Mouse (Mus musculus): ENCODE measurements at regions not wholly inside any gene's neighbourhood (a gene's known extent, or its start where the extent isn't known, plus 50 kb on each side); places are given as distances from the start of the nearest gene placed in this dataset.

DNA sequence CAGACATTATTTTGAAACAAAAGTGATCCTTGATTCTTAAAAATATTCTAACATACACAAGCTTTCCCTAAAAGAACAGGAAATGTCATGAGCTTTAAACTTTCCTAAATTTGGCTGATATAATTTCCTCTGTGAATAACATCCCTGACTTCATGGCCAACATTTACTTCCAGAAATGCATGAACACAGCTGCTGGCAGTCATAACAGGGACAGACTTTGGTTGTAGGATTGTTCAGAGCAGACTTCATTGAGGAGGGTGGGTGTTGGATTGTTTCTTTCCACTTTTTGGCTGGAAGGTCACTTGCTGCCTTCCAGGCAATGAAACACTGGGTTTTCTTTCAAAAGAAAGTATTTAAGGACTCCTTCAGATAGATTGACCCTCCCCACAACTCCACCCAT is 983.6 kb downstream of the Gsdmc2 start:
- no peak overlapping the region for H3K27ac ChIP-seq (ENCODE audit: control insufficient read depth, insufficient read depth, low read length)
- H3K4me1 ChIP-seq (replicated peaks; ENCODE audit: control insufficient read depth, insufficient read depth, low read length) = no peaks in the 10 kb centered on the region
- DNase-seq = no peak

GRCm38 (mm10) chr15:62849326-62849725 is 995.7 kb downstream of the Gsdmc2 start:
- Histone ChIP-seq H3K4me3 (ENCODE audit: control insufficient read depth, insufficient read depth, low read length) (no peak overlapping the region), H3K27me3 (ENCODE audit: control insufficient read depth, insufficient read depth, low read length) (no peaks in the 10 kb centered on the region), H3K27ac (ENCODE audit: control insufficient read depth, insufficient read depth, low read length) (no peak overlapping the region), H3K4me1 (replicated peaks; ENCODE audit: control insufficient read depth, insufficient read depth, low read length) (no peaks in the 10 kb centered on the region), H3K36me3 (ENCODE audit: control insufficient read depth, insufficient read depth, low read length) (no peaks in the 10 kb centered on the region)
- TF ChIP-seq POLR2A (IDR thresholded peaks at IDR 0.05; ENCODE audit: control insufficient read depth, extremely low read depth, insufficient read depth, low read length, poor library complexity) = no peak
- no peak for DNase-seq

More for the DNA sequence above, 983.6 kb downstream of the Gsdmc2 start:
- Histone ChIP-seq H3K36me3 (ENCODE audit: control insufficient read depth, insufficient read depth, low read length) (no peaks in the 10 kb centered on the region), H3K27me3 (ENCODE audit: control insufficient read depth, insufficient read depth, low read length) (no peaks in the 10 kb centered on the region), H3K4me3 (ENCODE audit: control insufficient read depth, insufficient read depth, low read length) (no peak overlapping the region)
- no peak for TF ChIP-seq CTCF (IDR thresholded peaks at IDR 0.05; ENCODE audit: borderline replicate concordance, control insufficient read depth, extremely low read depth, insufficient read depth, low read length, poor library complexity)
- TF ChIP-seq POLR2A (IDR thresholded peaks at IDR 0.05; ENCODE audit: control insufficient read depth, extremely low read depth, insufficient read depth, low read length, poor library complexity) = no peak

DNA sequence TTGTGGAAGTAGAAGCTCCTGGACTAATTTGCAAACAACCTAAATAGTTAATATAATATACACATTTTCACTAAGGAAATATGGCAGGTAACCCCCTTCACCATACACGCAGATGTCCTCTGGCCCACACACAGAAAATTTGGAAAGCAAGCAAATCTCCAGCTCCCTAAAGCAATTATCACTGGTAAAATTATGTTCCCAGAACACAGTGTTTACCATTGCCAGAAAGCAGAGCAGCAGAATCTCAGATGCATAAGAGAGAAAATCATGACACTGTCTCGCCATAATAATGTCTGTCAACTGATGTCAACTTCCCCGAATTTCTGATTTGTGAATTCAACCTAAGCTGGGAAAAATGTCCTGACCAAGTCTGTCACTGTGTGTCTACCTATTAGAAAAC is 999.1 kb downstream of the Gsdmc2 start:
- 92% methylated on average over 3 of the region's 3 CpGs for WGBS
- no peaks in the 10 kb centered on the region for H3K36me3 ChIP-seq (ENCODE audit: control insufficient read depth, insufficient read depth, low read length)
- TF ChIP-seq POLR2A (IDR thresholded peaks at IDR 0.05; ENCODE audit: control insufficient read depth, extremely low read depth, insufficient read depth, low read length, poor library complexity) (no peak), CTCF (IDR thresholded peaks at IDR 0.05; ENCODE audit: borderline replicate concordance, control insufficient read depth, extremely low read depth, insufficient read depth, low read length, poor library complexity) (no peak)
- no peak overlapping the region for H3K27ac ChIP-seq (ENCODE audit: control insufficient read depth, insufficient read depth, low read length)
- DNase-seq = no peak
- H3K27me3 ChIP-seq (ENCODE audit: control insufficient read depth, insufficient read depth, low read length) = no peaks in the 10 kb centered on the region
- H3K4me1 ChIP-seq (replicated peaks; ENCODE audit: control insufficient read depth, insufficient read depth, low read length) = no peaks in the 10 kb centered on the region
- H3K4me3 ChIP-seq (ENCODE audit: control insufficient read depth, insufficient read depth, low read length) = no peak overlapping the region

DNA sequence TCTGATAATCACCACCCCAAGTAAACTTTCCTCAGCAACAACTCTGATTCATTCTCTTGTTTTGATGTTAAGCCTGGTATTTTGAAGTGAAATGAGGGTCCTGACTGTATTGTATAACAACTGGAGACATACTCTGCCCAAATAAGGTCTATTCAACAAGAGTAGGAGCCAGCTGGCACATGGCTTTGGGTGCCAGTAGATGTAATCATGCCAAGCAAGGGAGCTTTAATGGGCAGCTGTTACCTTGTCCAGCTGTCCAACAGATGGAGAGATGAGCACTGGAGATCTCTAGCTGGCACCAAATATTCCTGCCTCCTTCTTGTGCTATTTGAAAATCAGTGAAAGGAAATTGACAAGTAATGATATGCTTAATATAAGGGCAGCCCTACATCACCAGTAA is 1019.4 kb downstream of the Gsdmc2 start:
- H3K4me3 ChIP-seq (ENCODE audit: control insufficient read depth, insufficient read depth, low read length) = no peak overlapping the region
- no peaks in the 10 kb centered on the region for H3K27me3 ChIP-seq (ENCODE audit: control insufficient read depth, insufficient read depth, low read length)
- H3K27ac ChIP-seq (ENCODE audit: control insufficient read depth, insufficient read depth, low read length) = no peak overlapping the region
- H3K36me3 ChIP-seq (ENCODE audit: control insufficient read depth, insufficient read depth, low read length) = no peaks in the 10 kb centered on the region
- no peak for DNase-seq
- TF ChIP-seq POLR2A (IDR thresholded peaks at IDR 0.05; ENCODE audit: control insufficient read depth, extremely low read depth, insufficient read depth, low read length, poor library complexity) (no peak), CTCF (IDR thresholded peaks at IDR 0.05; ENCODE audit: borderline replicate concordance, control insufficient read depth, extremely low read depth, insufficient read depth, low read length, poor library complexity) (no peak)
- no peaks in the 10 kb centered on the region for H3K4me1 ChIP-seq (replicated peaks; ENCODE audit: control insufficient read depth, insufficient read depth, low read length)

GRCm38 (mm10) chr15:62823861-62824518 is 1021.0 kb downstream of the Gsdmc2 start:
- DNase-seq = no peak
- Histone ChIP-seq H3K27me3 (ENCODE audit: control insufficient read depth, insufficient read depth, low read length) (no peaks in the 10 kb centered on the region), H3K36me3 (ENCODE audit: control insufficient read depth, insufficient read depth, low read length) (no peaks in the 10 kb centered on the region), H3K4me3 (ENCODE audit: control insufficient read depth, insufficient read depth, low read length) (no peak overlapping the region), H3K4me1 (replicated peaks; ENCODE audit: control insufficient read depth, insufficient read depth, low read length) (no peaks in the 10 kb centered on the region), H3K27ac (ENCODE audit: control insufficient read depth, insufficient read depth, low read length) (no peak overlapping the region)
- 42% methylated on average over 1 of the region's 1 CpGs for WGBS
- TF ChIP-seq POLR2A (IDR thresholded peaks at IDR 0.05; ENCODE audit: control insufficient read depth, extremely low read depth, insufficient read depth, low read length, poor library complexity) (no peak), CTCF (IDR thresholded peaks at IDR 0.05; ENCODE audit: borderline replicate concordance, control insufficient read depth, extremely low read depth, insufficient read depth, low read length, poor library complexity) (no peak)

GRCm38 (mm10) chr15:62822305-62822704 is 1022.7 kb downstream of the Gsdmc2 start:
- Histone ChIP-seq H3K4me1 (replicated peaks; ENCODE audit: control insufficient read depth, insufficient read depth, low read length) (no peaks in the 10 kb centered on the region), H3K36me3 (ENCODE audit: control insufficient read depth, insufficient read depth, low read length) (no peaks in the 10 kb centered on the region), H3K27ac (ENCODE audit: control insufficient read depth, insufficient read depth, low read length) (no peak overlapping the region), H3K27me3 (ENCODE audit: control insufficient read depth, insufficient read depth, low read length) (peaks cover 2% of the 10 kb centered on the region; the same call in 1 of the 2 replicates), H3K4me3 (ENCODE audit: control insufficient read depth, insufficient read depth, low read length) (no peak overlapping the region)
- DNase-seq = no peak
- no peak for TF ChIP-seq POLR2A (IDR thresholded peaks at IDR 0.05; ENCODE audit: control insufficient read depth, extremely low read depth, insufficient read depth, low read length, poor library complexity)
- TF ChIP-seq CTCF (IDR thresholded peaks at IDR 0.05; ENCODE audit: borderline replicate concordance, control insufficient read depth, extremely low read depth, insufficient read depth, low read length, poor library complexity) = no peak

GRCm38 (mm10) chr15:62813093-62813492 is 1031.9 kb downstream of the Gsdmc2 start:
- no peak for TF ChIP-seq POLR2A (IDR thresholded peaks at IDR 0.05; ENCODE audit: control insufficient read depth, extremely low read depth, insufficient read depth, low read length, poor library complexity)
- no peak for TF ChIP-seq CTCF (IDR thresholded peaks at IDR 0.05; ENCODE audit: borderline replicate concordance, control insufficient read depth, extremely low read depth, insufficient read depth, low read length, poor library complexity)
- WGBS = 100% methylated on average over 1 of the region's 1 CpGs
- no peak for DNase-seq
- H3K36me3 ChIP-seq (ENCODE audit: control insufficient read depth, insufficient read depth, low read length) = no peaks in the 10 kb centered on the region
- H3K27ac ChIP-seq (ENCODE audit: control insufficient read depth, insufficient read depth, low read length) = no peak overlapping the region
- no peak overlapping the region for H3K4me3 ChIP-seq (ENCODE audit: control insufficient read depth, insufficient read depth, low read length)
- no peaks in the 10 kb centered on the region for H3K4me1 ChIP-seq (replicated peaks; ENCODE audit: control insufficient read depth, insufficient read depth, low read length)
- H3K27me3 ChIP-seq (ENCODE audit: control insufficient read depth, insufficient read depth, low read length) = no peaks in the 10 kb centered on the region
